14 mouse cellular contexts compared by ENCODE assay signal in genomic region chr3:89821548-89822480, GRCm38 (mm10).
"Had no signal": no experiment of that assay in that cellular context is flagged by ENCODE, and none has a peak within 500 bp of the region (broad histone marks: within the 10 kb centered on the region; RNA-seq: fewer than 3 reads in every experiment).

No protein-coding gene starts in this region.

- H3K27me3 ChIP-seq: neural tube, embryonic 12.5 days had no signal

- H3K4me1 ChIP-seq: limb, embryonic 12.5 days; midbrain, embryonic 10.5 days; neural tube, embryonic 12.5 days had no signal

- H3K4me3 ChIP-seq: limb, embryonic 12.5 days; midbrain, embryonic 10.5 days; neural tube, embryonic 12.5 days had no signal

- H3K4me2 ChIP-seq: limb, embryonic 12.5 days; lung, embryonic 14.5 days; neural tube, embryonic 12.5 days had no signal

- H3K9me3 ChIP-seq: limb, embryonic 12.5 days; midbrain, embryonic 10.5 days; neural tube, embryonic 12.5 days had no signal

- ATAC-seq: intestine, postnatal 0 days had no signal

- H3K36me3 ChIP-seq: limb, embryonic 12.5 days; midbrain, embryonic 10.5 days; neural tube, embryonic 12.5 days had no signal

- H3K9ac ChIP-seq: limb, embryonic 12.5 days; lung, embryonic 14.5 days; neural tube, embryonic 12.5 days had no signal

- DNase-seq: kidney, adult 8-10 months; kidney, postnatal 25 days; layer of hippocampus, postnatal 36 days; lung, embryonic 14.5 days; lung, postnatal 14 days; midbrain, embryonic 14.5 days; right cerebral cortex, postnatal 4 days; spleen, adult 18-20 months; thymus, adult 18-20 months; thymus, postnatal 36 days had no signal

- H3K27ac ChIP-seq: limb, embryonic 12.5 days; midbrain, embryonic 10.5 days; neural tube, embryonic 12.5 days had no signal
